Mouse (Mus musculus) NIH3T3 (cell line): ENCODE results near the gene Psap.

Experiments used
- DNase-seq: peaks from one replicate; pipeline ENCODE4 v3.0.0-alpha.2; 2012; ENCODE audit warnings: low read depth

Gene Psap

GRCm38 (mm10) chr10:60349644-60350043 is 72.2 kb downstream of the Psap start:
- no peak for DNase-seq

- DNase-seq = no peak
Measured at GRCm38 (mm10) chr10:60350077-60350804, 72.8 kb downstream of the Psap start.

GRCm38 (mm10) chr10:60350805-60351167 is 73.4 kb downstream of the Psap start:
- DNase-seq = peak; percentile 97

GRCm38 (mm10) chr10:60351248-60351647 is 73.8 kb downstream of the Psap start:
- DNase-seq = peak; percentile 63

- DNase-seq = peak; percentile 93
Measured at GRCm38 (mm10) chr10:60351761-60352455, 74.5 kb downstream of the Psap start.
